Mouse (Mus musculus) thymus, adult 2 months (tissue): ENCODE data around the gene Zbed6. TPM values are rescaled to one million over a fixed set of nuclear protein-coding genes. Genes with fewer than 3 reads are reported as not detected.

Experiments
- DNase-seq: peaks from one replicate; pipeline ENCODE4 v3.0.0; 2021
- H3K27ac ChIP-seq: fragments of 200-500 bp; 2 replicates; pipeline ENCODE4 v1.5.1; 2012; ENCODE audit warnings: low read length, control low read depth; ENCODE audit not compliant: control insufficient read depth, insufficient read depth
- H3K27me3 ChIP-seq: fragments of 200-500 bp; 2 replicates; pipeline ENCODE4 v1.6.1; 2012; ENCODE audit warnings: mild to moderate bottlenecking, low read length, moderate library complexity, mixed read lengths; ENCODE audit not compliant: control insufficient read depth, insufficient read depth
- H3K36me3 ChIP-seq: fragments of 200-500 bp; 2 replicates; pipeline ENCODE4 v1.6.1; 2012; ENCODE audit warnings: mild to moderate bottlenecking, low read length, moderate library complexity; ENCODE audit not compliant: control insufficient read depth, insufficient read depth
- H3K4me1 ChIP-seq: fragments of 200-500 bp; replicated peaks from 2 replicates; pipeline ENCODE4 v1.6.1; 2012; ENCODE audit warnings: low read length; ENCODE audit not compliant: control insufficient read depth, insufficient read depth
- H3K4me3 ChIP-seq: fragments of 200-500 bp; 2 replicates; pipeline ENCODE4 v1.5.1; 2012; ENCODE audit warnings: mild to moderate bottlenecking, low read length, control low read depth, moderate library complexity; ENCODE audit not compliant: control insufficient read depth, insufficient read depth
- CTCF ChIP-seq: fragments of 200-500 bp; IDR thresholded peaks from 2 replicates; pipeline ENCODE4 v1.5.1; 2012; ENCODE audit warnings: mild to moderate bottlenecking, control low read depth, low read length, moderate library complexity, borderline replicate concordance; ENCODE audit not compliant: control insufficient read depth, poor library complexity, insufficient read depth; ENCODE audit errors: extremely low read depth
- POLR2A ChIP-seq: fragments of 200-500 bp; IDR thresholded peaks from 2 replicates; pipeline ENCODE4 v1.6.1; 2012; ENCODE audit warnings: mild to moderate bottlenecking, low read length, control low read depth, moderate library complexity; ENCODE audit not compliant: control insufficient read depth, poor library complexity, insufficient read depth; ENCODE audit errors: extremely low read depth
- WGBS: fragments of 180-500 bp; shearing (Covaris S2); methylation state at CpG from one replicate; pipeline ENCODE4 v1.1.7; 2018; 5-methylcytosine and 5-hydroxymethylcytosine counted together
- polyA plus RNA-seq: library from polyadenylated mRNA; depleted of rRNA; stranded (reverse); fragments of >200 nt; gene quantifications from 2 replicates; pipeline ENCODE4 v1.2.3, GENCODE M21; 2012; rRNA removed

The Zbed6 gene
- polyA plus RNA-seq, 1 experiment = 5.3 TPM

DNA sequence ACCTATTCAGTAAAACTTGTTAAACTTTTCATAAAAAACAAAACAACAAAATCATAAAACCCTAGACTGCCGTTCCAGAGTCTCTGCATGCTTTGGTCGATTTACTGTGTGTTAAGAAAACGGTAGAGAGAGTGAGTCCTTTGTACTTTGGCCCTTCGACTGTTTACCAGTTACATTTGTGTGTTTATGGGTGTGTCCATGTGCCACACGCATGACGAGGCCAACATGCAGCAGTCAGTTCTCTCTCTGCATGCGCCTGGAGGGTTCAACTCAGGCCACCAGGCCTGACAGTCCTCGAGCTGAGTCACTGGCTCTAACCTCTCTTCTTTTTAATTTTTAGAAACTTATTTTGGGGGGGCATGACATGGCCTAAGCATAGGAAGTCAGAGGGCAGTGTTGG lies 42.4 kb downstream of the Zbed6 start:
- TF ChIP-seq POLR2A (no peak), CTCF (no peak)
- 89% methylated on average over 8 of the region's 8 CpGs for WGBS
- H3K4me3 ChIP-seq = no peak overlapping the region
- DNase-seq = no peak
- H3K27me3 ChIP-seq = no peaks in the 10 kb centered on the region
- H3K36me3 ChIP-seq = peaks cover 40% of the 10 kb centered on the region
- no peaks in the 10 kb centered on the region for H3K4me1 ChIP-seq
- no peak overlapping the region for H3K27ac ChIP-seq

DNA sequence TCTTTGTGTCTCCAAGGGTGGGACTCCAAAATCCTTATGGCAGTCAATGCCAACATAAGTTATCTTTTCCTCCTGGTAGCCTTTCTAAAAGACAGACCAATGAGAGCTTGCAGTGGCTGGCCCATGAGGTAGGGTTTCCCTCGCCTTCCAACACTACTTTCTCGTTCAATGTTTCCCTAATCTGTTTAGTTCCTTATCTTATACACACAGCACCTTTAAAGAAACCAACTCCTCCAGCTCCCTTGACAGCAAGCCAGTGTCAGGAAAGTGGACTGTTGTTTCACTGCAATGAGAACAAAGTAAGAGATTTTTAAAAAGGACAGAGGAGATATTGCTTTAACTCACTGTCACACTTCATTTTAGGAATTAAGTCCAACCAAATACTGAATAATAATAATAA lies 42.8 kb downstream of the Zbed6 start:
- TF ChIP-seq POLR2A (no peak), CTCF (no peak)
- WGBS = 73% methylated on average over 2 of the region's 2 CpGs
- Histone ChIP-seq H3K4me3 (no peak overlapping the region), H3K27me3 (no peaks in the 10 kb centered on the region), H3K27ac (no peak overlapping the region), H3K4me1 (no peaks in the 10 kb centered on the region), H3K36me3 (peaks cover 36% of the 10 kb centered on the region)
- no peak for DNase-seq

DNA sequence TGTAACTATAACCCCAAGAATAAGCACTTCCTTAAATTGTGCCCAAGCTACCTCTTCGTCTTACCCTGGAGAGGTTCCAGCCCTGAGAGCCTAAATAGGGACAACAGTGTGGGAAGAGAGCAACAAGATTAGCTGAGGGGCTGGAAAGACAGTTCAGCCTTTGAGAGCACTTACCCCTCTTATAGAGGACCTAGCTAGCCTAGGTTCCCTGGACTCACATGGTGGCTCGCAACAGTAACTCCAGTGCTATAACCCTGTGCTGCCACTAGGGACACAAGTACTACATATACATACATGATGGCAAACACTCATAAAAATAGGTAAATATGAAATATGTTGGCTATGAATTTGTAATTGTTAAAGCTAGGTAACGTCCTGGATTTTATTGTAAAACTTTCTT lies 46.9 kb downstream of the Zbed6 start:
- no peak overlapping the region for H3K4me3 ChIP-seq
- 95% methylated on average over 3 of the region's 3 CpGs for WGBS
- TF ChIP-seq CTCF (no peak), POLR2A (no peak)
- no peaks in the 10 kb centered on the region for H3K4me1 ChIP-seq
- peak; percentile 15 for DNase-seq
- H3K36me3 ChIP-seq = peaks cover 8% of the 10 kb centered on the region; the same call in 1 of the 2 replicates
- H3K27me3 ChIP-seq = no peaks in the 10 kb centered on the region
- no peak overlapping the region for H3K27ac ChIP-seq

DNA sequence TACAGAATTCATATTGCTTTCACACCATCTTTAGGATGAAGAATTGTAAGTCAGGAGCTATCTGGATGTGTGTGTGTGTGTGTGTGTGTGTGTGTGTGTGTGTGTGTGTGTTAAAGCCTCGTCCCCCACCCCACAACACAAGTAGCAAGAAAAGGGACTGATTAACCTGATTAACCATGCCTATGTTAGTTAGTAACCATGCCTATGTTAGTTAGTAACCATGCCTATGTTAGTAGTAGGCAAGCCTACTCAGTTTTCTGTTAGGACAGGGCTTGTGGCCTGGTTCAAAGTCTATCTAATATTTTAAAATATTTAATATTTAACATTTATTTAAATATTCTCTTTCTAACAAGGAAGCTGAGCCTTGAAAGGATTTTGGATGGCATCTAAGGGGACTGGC lies 49.2 kb downstream of the Zbed6 start:
- Histone ChIP-seq H3K27ac (no peak overlapping the region), H3K36me3 (peaks cover 21% of the 10 kb centered on the region), H3K4me1 (no peaks in the 10 kb centered on the region), H3K27me3 (no peaks in the 10 kb centered on the region), H3K4me3 (no peak overlapping the region)
- WGBS = 71% methylated on average over 1 of the region's 1 CpGs
- TF ChIP-seq POLR2A = no peak
- TF ChIP-seq CTCF = no peak
- no peak for DNase-seq

DNA sequence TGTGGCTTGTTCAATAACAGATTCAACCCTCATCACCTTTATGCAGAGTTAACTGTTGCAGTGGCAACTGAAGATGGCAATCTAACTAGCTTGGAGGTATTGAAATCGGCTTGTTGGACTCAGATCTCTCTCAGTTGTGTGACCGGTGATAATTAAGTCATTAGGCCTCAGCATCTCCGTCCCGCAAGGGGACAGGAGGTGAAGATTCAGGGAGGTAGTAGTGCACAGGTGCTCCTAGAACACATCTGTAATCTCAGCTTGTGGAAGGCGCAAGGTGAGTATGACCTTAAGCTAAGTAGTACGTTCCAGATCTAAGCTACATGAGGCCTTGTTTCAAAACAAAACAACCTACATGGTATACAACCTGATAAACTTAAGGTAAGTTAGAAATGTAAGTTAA lies 50.1 kb downstream of the Zbed6 start:
- WGBS = 66% methylated on average over 6 of the region's 6 CpGs

DNA sequence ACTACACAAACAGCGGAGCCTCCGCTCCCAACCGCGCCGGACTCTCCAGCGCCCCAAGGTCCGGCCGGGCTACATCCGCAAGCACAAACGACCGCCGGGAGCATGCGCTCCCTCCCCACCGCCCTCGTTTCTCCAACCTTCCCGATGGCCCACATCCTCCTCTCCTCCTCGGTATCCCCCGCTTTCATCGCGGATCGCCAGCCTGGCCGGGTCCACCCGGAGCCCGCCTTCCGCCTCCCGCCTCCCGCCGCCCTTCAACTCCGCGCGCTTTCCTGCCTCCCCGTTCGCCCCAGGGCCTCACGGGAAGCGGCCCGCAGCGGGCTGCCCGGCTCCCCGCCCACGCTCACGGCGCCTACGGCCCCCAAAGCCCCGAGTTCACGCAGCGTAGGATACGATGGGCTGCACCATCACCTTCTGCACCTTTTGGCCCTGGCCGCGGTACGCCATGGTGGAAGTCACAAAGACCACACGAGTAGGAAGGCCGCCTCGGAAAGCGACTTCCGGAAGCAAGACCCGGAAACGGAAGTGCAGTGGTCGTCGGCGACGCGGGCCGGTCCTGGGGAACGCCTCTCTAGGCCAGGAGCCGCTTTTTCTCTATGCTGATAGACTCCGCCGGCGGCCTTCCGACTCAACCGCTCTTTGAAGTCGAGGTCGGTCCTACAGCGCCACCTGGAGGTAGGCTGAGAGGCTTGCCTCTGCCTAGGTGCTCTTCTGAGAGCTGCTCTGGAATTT lies 50.7 kb downstream of the Zbed6 start, which contains the start of gene Snrpe:
Gene Snrpe, minus strand, starts transcription at position 521 of the 732 bp plus-strand sequence.
- WGBS = under 1% methylated on average over 72 of the region's 73 CpGs
- H3K27ac ChIP-seq = no peak within 1 kb of the TSS
- H3K4me1 ChIP-seq = no peaks in the 10 kb centered on the region
- no peaks in the 10 kb centered on the region for H3K27me3 ChIP-seq
- H3K4me3 ChIP-seq = peak within 1 kb of the TSS; percentile 92
- TF ChIP-seq CTCF = peak; percentile 96
- peak; percentile 63; the same call in 1 of the 2 replicates for TF ChIP-seq POLR2A
- peaks cover 35% of the 10 kb centered on the region for H3K36me3 ChIP-seq
- DNase-seq = peak; percentile 95

More for the DNA sequence above, 50.1 kb downstream of the Zbed6 start:
- Histone ChIP-seq H3K4me1 (no peaks in the 10 kb centered on the region), H3K36me3 (peaks cover 29% of the 10 kb centered on the region), H3K27ac (no peak overlapping the region), H3K4me3 (no peak overlapping the region), H3K27me3 (no peaks in the 10 kb centered on the region)
- TF ChIP-seq POLR2A (no peak), CTCF (no peak)
- DNase-seq = no peak

Other genes with a start within 250 kb of the Zbed6 start
- 17.2 and 22.1 TPM in 2 replicates for gene Sox13, start 236.5 kb downstream of the Zbed6 start, polyA plus RNA-seq
- gene Snrpe, start 50.6 kb downstream of the Zbed6 start, polyA plus RNA-seq = 81.6 and 108 TPM in 2 replicates
- 5.8 and 5.9 TPM in 2 replicates for gene Gm38394, start 433 bp upstream of the Zbed6 start, polyA plus RNA-seq
- gene Lax1, start 29.2 kb upstream of the Zbed6 start, polyA plus RNA-seq = 19.3 and 21.9 TPM in 2 replicates
- gene Atp2b4, start 140.2 kb upstream of the Zbed6 start, polyA plus RNA-seq = 4.0 and 4.1 TPM in 2 replicates
- gene Optc, start 247.1 kb upstream of the Zbed6 start, polyA plus RNA-seq = 0.91 and 1.0 TPM in 2 replicates